Mouse (Mus musculus): ENCODE data around the gene Olfr685. TPM values are rescaled to one million over a fixed set of nuclear protein-coding genes. Genes with fewer than 3 reads are reported as not detected.

Olfr685 gene
- 0.10 and 0.31 TPM in 2 replicates for polyA plus RNA-seq (2014; fragmentation: Nextera tagmentation; extraction: Ambion mirVana)

GRCm38 (mm10) chr7:105185912-105186311, at the start of gene Olfr685:
Gene Olfr685, minus strand, starts transcription at chr7:105186012.
- Histone ChIP-seq H3K9me3 (ENCODE audit: control insufficient read depth, low read length) (no peaks in the 10 kb centered on the region), H3K36me3 (ENCODE audit: control insufficient read depth, insufficient read depth, low read length) (no peaks in the 10 kb centered on the region), H3K9ac (ENCODE audit: low read depth, low read length) (no peak within 1 kb of the TSS), H3K4me3 (ENCODE audit: low read depth, low read length) (no peak within 1 kb of the TSS), H3K4me2 (ENCODE audit: low read depth, low read length) (no peak within 1 kb of the TSS), H3K27me3 (replicated peaks; ENCODE audit: control insufficient read depth, insufficient read depth, low read length) (no peaks in the 10 kb centered on the region), H3K27ac (replicated peaks; ENCODE audit: low read depth, low read length) (no peak within 1 kb of the TSS), H3K4me1 (ENCODE audit: control insufficient read depth, insufficient read depth, low read length) (no peaks in the 10 kb centered on the region)
- 82% methylated on average over 1 of the region's 1 CpGs for WGBS
- ATAC-seq (ENCODE audit: low read depth) (no peak), DNase-seq (ENCODE audit: low spot score) (no peak)

GRCm38 (mm10) chr7:105229386-105229785, 43.6 kb upstream of the Olfr685 start:
- Histone ChIP-seq H3K9ac (ENCODE audit: low read depth, low read length) (no peak overlapping the region), H3K4me3 (ENCODE audit: low read depth, low read length) (no peak overlapping the region), H3K4me2 (ENCODE audit: low read depth, low read length) (no peak overlapping the region), H3K9me3 (ENCODE audit: control insufficient read depth, low read length) (no peaks in the 10 kb centered on the region), H3K36me3 (ENCODE audit: control insufficient read depth, insufficient read depth, low read length) (no peaks in the 10 kb centered on the region), H3K27me3 (replicated peaks; ENCODE audit: control insufficient read depth, insufficient read depth, low read length) (no peaks in the 10 kb centered on the region), H3K4me1 (ENCODE audit: control insufficient read depth, insufficient read depth, low read length) (no peaks in the 10 kb centered on the region), H3K27ac (replicated peaks; ENCODE audit: low read depth, low read length) (no peak overlapping the region)
- 91% methylated on average over 2 of the region's 2 CpGs for WGBS
- ATAC-seq (ENCODE audit: low read depth), result no peak
- DNase-seq (ENCODE audit: low spot score), result no peak

- Histone ChIP-seq H3K27me3 (replicated peaks; ENCODE audit: control insufficient read depth, insufficient read depth, low read length) (no peaks in the 10 kb centered on the region), H3K4me3 (ENCODE audit: low read depth, low read length) (no peak overlapping the region), H3K4me2 (ENCODE audit: low read depth, low read length) (no peak overlapping the region), H3K9ac (ENCODE audit: low read depth, low read length) (no peak overlapping the region), H3K4me1 (ENCODE audit: control insufficient read depth, insufficient read depth, low read length) (no peaks in the 10 kb centered on the region), H3K27ac (replicated peaks; ENCODE audit: low read depth, low read length) (no peak overlapping the region), H3K9me3 (ENCODE audit: control insufficient read depth, low read length) (no peaks in the 10 kb centered on the region), H3K36me3 (ENCODE audit: control insufficient read depth, insufficient read depth, low read length) (no peaks in the 10 kb centered on the region)
- WGBS, result 94% methylated on average over 1 of the region's 1 CpGs
- peak; percentile 1 for DNase-seq (ENCODE audit: low spot score)
- ATAC-seq (ENCODE audit: low read depth), result no peak
These were observed 42.3 kb upstream of the Olfr685 start for GRCm38 (mm10) chr7:105228138-105228537.

- H3K9ac ChIP-seq (ENCODE audit: low read depth, low read length), result no peak overlapping the region
- no peaks in the 10 kb centered on the region for H3K36me3 ChIP-seq (ENCODE audit: control insufficient read depth, insufficient read depth, low read length)
- no peaks in the 10 kb centered on the region for H3K4me1 ChIP-seq (ENCODE audit: control insufficient read depth, insufficient read depth, low read length)
- no peaks in the 10 kb centered on the region for H3K9me3 ChIP-seq (ENCODE audit: control insufficient read depth, low read length)
- no peak overlapping the region for H3K27ac ChIP-seq (replicated peaks; ENCODE audit: low read depth, low read length)
- H3K4me3 ChIP-seq (ENCODE audit: low read depth, low read length), result no peak overlapping the region
- ATAC-seq (ENCODE audit: low read depth) (no peak), DNase-seq (ENCODE audit: low spot score) (no peak)
- no peak overlapping the region for H3K4me2 ChIP-seq (ENCODE audit: low read depth, low read length)
- no peaks in the 10 kb centered on the region for H3K27me3 ChIP-seq (replicated peaks; ENCODE audit: control insufficient read depth, insufficient read depth, low read length)
These were observed 40.9 kb upstream of the Olfr685 start for GRCm38 (mm10) chr7:105226703-105227102.

GRCm38 (mm10) chr7:105226072-105226471, 40.3 kb upstream of the Olfr685 start:
- no peaks in the 10 kb centered on the region for H3K36me3 ChIP-seq (ENCODE audit: control insufficient read depth, insufficient read depth, low read length)
- H3K9ac ChIP-seq (ENCODE audit: low read depth, low read length), result no peak overlapping the region
- no peak overlapping the region for H3K27ac ChIP-seq (replicated peaks; ENCODE audit: low read depth, low read length)
- no peaks in the 10 kb centered on the region for H3K4me1 ChIP-seq (ENCODE audit: control insufficient read depth, insufficient read depth, low read length)
- H3K9me3 ChIP-seq (ENCODE audit: control insufficient read depth, low read length), result no peaks in the 10 kb centered on the region
- DNase-seq (ENCODE audit: low spot score) (no peak), ATAC-seq (ENCODE audit: low read depth) (no peak)
- no peak overlapping the region for H3K4me3 ChIP-seq (ENCODE audit: low read depth, low read length)
- H3K4me2 ChIP-seq (ENCODE audit: low read depth, low read length), result no peak overlapping the region
- no peaks in the 10 kb centered on the region for H3K27me3 ChIP-seq (replicated peaks; ENCODE audit: control insufficient read depth, insufficient read depth, low read length)

- no peak overlapping the region for H3K27ac ChIP-seq (replicated peaks; ENCODE audit: low read depth, low read length)
- WGBS, result 59% methylated on average over 4 of the region's 4 CpGs
- H3K4me1 ChIP-seq (ENCODE audit: control insufficient read depth, insufficient read depth, low read length), result no peaks in the 10 kb centered on the region
- H3K36me3 ChIP-seq (ENCODE audit: control insufficient read depth, insufficient read depth, low read length), result no peaks in the 10 kb centered on the region
- H3K4me2 ChIP-seq (ENCODE audit: low read depth, low read length), result no peak overlapping the region
- H3K9ac ChIP-seq (ENCODE audit: low read depth, low read length), result no peak overlapping the region
- H3K9me3 ChIP-seq (ENCODE audit: control insufficient read depth, low read length), result no peaks in the 10 kb centered on the region
- no peaks in the 10 kb centered on the region for H3K27me3 ChIP-seq (replicated peaks; ENCODE audit: control insufficient read depth, insufficient read depth, low read length)
- DNase-seq (ENCODE audit: low spot score) (no peak), ATAC-seq (ENCODE audit: low read depth) (no peak)
- no peak overlapping the region for H3K4me3 ChIP-seq (ENCODE audit: low read depth, low read length)
These were observed 32.5 kb upstream of the Olfr685 start for GRCm38 (mm10) chr7:105218281-105218680.

GRCm38 (mm10) chr7:105214761-105215160, 28.9 kb upstream of the Olfr685 start:
- H3K27me3 ChIP-seq (replicated peaks; ENCODE audit: control insufficient read depth, insufficient read depth, low read length), result no peaks in the 10 kb centered on the region
- H3K4me1 ChIP-seq (ENCODE audit: control insufficient read depth, insufficient read depth, low read length), result no peaks in the 10 kb centered on the region
- no peaks in the 10 kb centered on the region for H3K9me3 ChIP-seq (ENCODE audit: control insufficient read depth, low read length)
- H3K4me3 ChIP-seq (ENCODE audit: low read depth, low read length), result no peak overlapping the region
- ATAC-seq (ENCODE audit: low read depth) (no peak), DNase-seq (ENCODE audit: low spot score) (no peak)
- H3K36me3 ChIP-seq (ENCODE audit: control insufficient read depth, insufficient read depth, low read length), result no peaks in the 10 kb centered on the region
- no peak overlapping the region for H3K27ac ChIP-seq (replicated peaks; ENCODE audit: low read depth, low read length)
- no peak overlapping the region for H3K9ac ChIP-seq (ENCODE audit: low read depth, low read length)
- WGBS, result 59% methylated on average over 1 of the region's 1 CpGs
- H3K4me2 ChIP-seq (ENCODE audit: low read depth, low read length), result no peak overlapping the region

GRCm38 (mm10) chr7:105207385-105207784, 21.6 kb upstream of the Olfr685 start, which contains the start of gene Olfr686:
Gene Olfr686, minus strand, starts transcription at chr7:105207485.
- no peaks in the 10 kb centered on the region for H3K4me1 ChIP-seq (ENCODE audit: control insufficient read depth, insufficient read depth, low read length)
- H3K36me3 ChIP-seq (ENCODE audit: control insufficient read depth, insufficient read depth, low read length), result no peaks in the 10 kb centered on the region
- ATAC-seq (ENCODE audit: low read depth) (no peak), DNase-seq (ENCODE audit: low spot score) (no peak)
- H3K9ac ChIP-seq (ENCODE audit: low read depth, low read length), result no peak within 1 kb of the TSS
- H3K9me3 ChIP-seq (ENCODE audit: control insufficient read depth, low read length), result no peaks in the 10 kb centered on the region
- H3K4me3 ChIP-seq (ENCODE audit: low read depth, low read length), result no peak within 1 kb of the TSS
- H3K4me2 ChIP-seq (ENCODE audit: low read depth, low read length), result no peak within 1 kb of the TSS
- H3K27ac ChIP-seq (replicated peaks; ENCODE audit: low read depth, low read length), result no peak within 1 kb of the TSS
- H3K27me3 ChIP-seq (replicated peaks; ENCODE audit: control insufficient read depth, insufficient read depth, low read length), result no peaks in the 10 kb centered on the region

GRCm38 (mm10) chr7:105170773-105171172, 15.0 kb downstream of the Olfr685 start:
- H3K27ac ChIP-seq (replicated peaks; ENCODE audit: low read depth, low read length), result no peak overlapping the region
- H3K4me2 ChIP-seq (ENCODE audit: low read depth, low read length), result no peak overlapping the region
- WGBS, result 48% methylated on average over 4 of the region's 4 CpGs
- DNase-seq (ENCODE audit: low spot score) (peak; percentile 39), ATAC-seq (ENCODE audit: low read depth) (no peak)
- H3K4me3 ChIP-seq (ENCODE audit: low read depth, low read length), result no peak overlapping the region
- no peaks in the 10 kb centered on the region for H3K36me3 ChIP-seq (ENCODE audit: control insufficient read depth, insufficient read depth, low read length)
- H3K4me1 ChIP-seq (ENCODE audit: control insufficient read depth, insufficient read depth, low read length), result no peaks in the 10 kb centered on the region
- H3K9me3 ChIP-seq (ENCODE audit: control insufficient read depth, low read length), result no peaks in the 10 kb centered on the region
- no peak overlapping the region for H3K9ac ChIP-seq (ENCODE audit: low read depth, low read length)
- H3K27me3 ChIP-seq (replicated peaks; ENCODE audit: control insufficient read depth, insufficient read depth, low read length), result no peaks in the 10 kb centered on the region

All from embryonic facial prominence, embryonic 14.5 days (tissue).